Mouse (Mus musculus) layer of hippocampus, adult 2 months (tissue): ENCODE results near the gene Tulp2. TPM values are rescaled to one million over a fixed set of nuclear protein-coding genes. Genes with fewer than 3 reads are reported as not detected.
A peak's percentile ranks its signal among the peaks of the same experiment; 100 is the strongest.

Source experiments
- DNase-seq, 2 experiments: peaks; one replicate each; pipeline ENCODE4 v3.0.0; 2022; ENCODE audit warnings: low spot score in 2 of 2
- H3K27ac ChIP-seq: fragments of 200-600 bp; 2 replicates; pipeline ENCODE4 v1.8.1; 2022
- H3K4me3 ChIP-seq: fragments of 200-600 bp; 2 replicates; pipeline ENCODE4 v1.8.1; 2022; ENCODE audit warnings: mild to moderate bottlenecking
- CTCF ChIP-seq: fragments of 200-600 bp; conservative IDR thresholded peaks from 2 replicates; pipeline ENCODE4 v1.8.1; 2022; ENCODE audit warnings: antibody characterized with exemption, mild to moderate bottlenecking, moderate library complexity
- long read RNA-seq, 2 experiments: library from polyadenylated mRNA; stranded (forward); transcript quantifications; one replicate each; pipeline ENCODE4 v2.0.0; 2021; ENCODE audit warnings: borderline mapping rate in 2 of 2
- total RNA-seq, 2 experiments: library from RNA; stranded (reverse); gene quantifications; 2 replicates each; pipeline ENCODE4 v1.2.3; 2021

Tulp2 gene
- total RNA-seq, result not detected
- long read RNA-seq, experiment 1, result 0 reads
- long read RNA-seq, experiment 2, partial matches to known transcripts, result 1 of 1 reads
- long read RNA-seq, experiment 2, other reads (novel, unspliced or antisense), result 0 of 1 reads

- no peak for TF ChIP-seq CTCF
- peak; percentile 69 to 75 for DNase-seq
- Histone ChIP-seq H3K27ac (no peak within 1 kb of the TSS), H3K4me3 (no peak within 1 kb of the TSS)
Measured at GRCm38 (mm10) chr7:45481374-45481927, at the start of gene Tulp2. Gene Tulp2, plus strand, starts transcription at chr7:45481877.

- H3K27ac ChIP-seq, result peak overlapping the region; percentile 88
- peak overlapping the region; percentile 92 for H3K4me3 ChIP-seq
- TF ChIP-seq CTCF, result no peak
- no peak for DNase-seq
Measured at GRCm38 (mm10) chr7:45433835-45434202, 47.9 kb upstream of the Tulp2 start.

GRCm38 (mm10) chr7:45434203-45435015, 47.3 kb upstream of the Tulp2 start, which contains the start of gene Gys1:
Gene Gys1, plus strand, starts transcription at chr7:45434844.
- Histone ChIP-seq H3K4me3 (peak within 1 kb of the TSS; percentile 92), H3K27ac (peak within 1 kb of the TSS; percentile 89)
- peak; percentile 76 for TF ChIP-seq CTCF
- DNase-seq, result peak; percentile 100

GRCm38 (mm10) chr7:45435038-45435437, 46.6 kb upstream of the Tulp2 start:
- H3K4me3 ChIP-seq, result peak overlapping the region; percentile 69
- no peak for DNase-seq
- TF ChIP-seq CTCF, result no peak
- peak overlapping the region; percentile 89 for H3K27ac ChIP-seq

GRCm38 (mm10) chr7:45436444-45436843, 45.2 kb upstream of the Tulp2 start:
- no peak for TF ChIP-seq CTCF
- no peak overlapping the region for H3K4me3 ChIP-seq
- no peak overlapping the region for H3K27ac ChIP-seq
- DNase-seq, result no peak

- H3K4me3 ChIP-seq, result no peak overlapping the region
- no peak overlapping the region for H3K27ac ChIP-seq
- TF ChIP-seq CTCF, result no peak
- DNase-seq, result no peak
Measured at GRCm38 (mm10) chr7:45437046-45437445, 44.6 kb upstream of the Tulp2 start.

GRCm38 (mm10) chr7:45437521-45438276, 44.0 kb upstream of the Tulp2 start, which contains the start of gene Ruvbl2:
Gene Ruvbl2, minus strand, starts transcription at chr7:45438096.
- DNase-seq, result no peak
- no peak within 1 kb of the TSS for H3K27ac ChIP-seq
- no peak within 1 kb of the TSS for H3K4me3 ChIP-seq
- TF ChIP-seq CTCF, result peak; percentile 43

GRCm38 (mm10) chr7:45443526-45444420, 37.9 kb upstream of the Tulp2 start:
- no peak overlapping the region for H3K4me3 ChIP-seq
- no peak overlapping the region for H3K27ac ChIP-seq
- no peak for TF ChIP-seq CTCF
- DNase-seq, result no peak

GRCm38 (mm10) chr7:45446589-45446988, 35.1 kb upstream of the Tulp2 start:
- Histone ChIP-seq H3K27ac (no peak overlapping the region), H3K4me3 (no peak overlapping the region)
- no peak for DNase-seq
- no peak for TF ChIP-seq CTCF

- no peak overlapping the region for H3K27ac ChIP-seq
- peak; percentile 67 for TF ChIP-seq CTCF
- DNase-seq, result no peak
- no peak overlapping the region; the same call in 1 of the 2 replicates for H3K4me3 ChIP-seq
Measured at GRCm38 (mm10) chr7:45447325-45447990, 34.2 kb upstream of the Tulp2 start.

- DNase-seq, result no peak
- no peak for TF ChIP-seq CTCF
- no peak overlapping the region for H3K4me3 ChIP-seq
- H3K27ac ChIP-seq, result no peak overlapping the region
Measured at GRCm38 (mm10) chr7:45449974-45450373, 31.7 kb upstream of the Tulp2 start.
